Mouse (Mus musculus) intestine, embryonic 15.5 days (tissue): Measurements from ENCODE around the gene Ahcyl1. TPM values are rescaled to one million over a fixed set of nuclear protein-coding genes. Genes with fewer than 3 reads are reported as not detected.
A peak's percentile ranks its signal among the peaks of the same experiment; 100 is the strongest.

Experiments used
- ATAC-seq: fragments of 200-750 bp; cut with Nextera tagmentation; 2 replicates; pipeline ENCODE4 v1.8.0; 2017; ENCODE audit warnings: moderate TSS enrichment, moderate library complexity
- H3K27ac ChIP-seq: fragments of 300-500 bp; sonication (generic); 2 replicates; pipeline ENCODE4 v1.5.1; 2015; ENCODE audit warnings: mild to moderate bottlenecking, inconsistent platforms
- H3K27me3 ChIP-seq: fragments of 300-500 bp; sonication (generic); replicated peaks from 2 replicates; pipeline ENCODE4 v1.6.1; 2015; ENCODE audit warnings: inconsistent platforms
- H3K36me3 ChIP-seq: fragments of 300-500 bp; sonication (generic); 2 replicates; pipeline ENCODE4 v1.6.1; 2015; ENCODE audit warnings: inconsistent platforms
- H3K4me1 ChIP-seq: fragments of 300-500 bp; sonication (generic); replicated peaks from 2 replicates; pipeline ENCODE4 v1.6.1; 2015; ENCODE audit warnings: inconsistent platforms
- H3K4me2 ChIP-seq: fragments of 300-500 bp; sonication (generic); replicated peaks from 2 replicates; pipeline ENCODE4 v1.6.1; 2015; ENCODE audit warnings: mild to moderate bottlenecking, inconsistent platforms
- H3K4me3 ChIP-seq: fragments of 300-500 bp; sonication (generic); replicated peaks from 2 replicates; pipeline ENCODE4 v1.5.1; 2015; ENCODE audit warnings: inconsistent platforms
- H3K9ac ChIP-seq: fragments of 300-500 bp; sonication (generic); 2 replicates; pipeline ENCODE4 v1.6.1; 2015; ENCODE audit warnings: inconsistent platforms
- H3K9me3 ChIP-seq: fragments of 300-500 bp; sonication (generic); 2 replicates; pipeline ENCODE4 v1.6.1; 2016; ENCODE audit warnings: inconsistent platforms
- WGBS: fragments of 180-500 bp; shearing (Covaris S2); methylation state at CpG from one replicate; pipeline ENCODE4 v1.1.7; 2015; 5-methylcytosine and 5-hydroxymethylcytosine counted together
- polyA plus RNA-seq: library from polyadenylated mRNA; unstranded; fragments of >200 nt; fragmentation: Nextera tagmentation; extraction: Ambion mirVana; gene quantifications from 2 replicates; pipeline ENCODE4 v1.2.1, GENCODE M21; 2015

Gene Ahcyl1
- polyA plus RNA-seq, 1 experiment from 2014 or later: 77.6 TPM

- no peak overlapping the region for H3K4me2 ChIP-seq
These were observed 37.0 kb upstream of the Ahcyl1 start for GRCm38 (mm10) chr3:107733329-107733728.

GRCm38 (mm10) chr3:107730236-107730635 lies 33.9 kb upstream of the Ahcyl1 start:
- no peaks in the 10 kb centered on the region for H3K4me1 ChIP-seq
- 73% methylated on average over 2 of the region's 2 CpGs for whole genome bisulfite sequencing
- H3K9ac ChIP-seq: no peak overlapping the region
- ATAC-seq: no peak
- H3K27ac ChIP-seq: no peak overlapping the region
- H3K9me3 ChIP-seq: no peaks in the 10 kb centered on the region
- H3K27me3 ChIP-seq: no peaks in the 10 kb centered on the region
- H3K4me2 ChIP-seq: no peak overlapping the region
- H3K4me3 ChIP-seq: no peak overlapping the region
- H3K36me3 ChIP-seq: no peaks in the 10 kb centered on the region

More at GRCm38 (mm10) chr3:107733329-107733728, 37.0 kb upstream of the Ahcyl1 start:
- H3K9ac ChIP-seq: no peak overlapping the region
- H3K4me1 ChIP-seq: no peaks in the 10 kb centered on the region
- H3K27ac ChIP-seq: no peak overlapping the region
- H3K36me3 ChIP-seq: no peaks in the 10 kb centered on the region
- 73% methylated on average over 1 of the region's 1 CpGs for WGBS
- ATAC-seq: no peak
- no peak overlapping the region for H3K4me3 ChIP-seq
- no peaks in the 10 kb centered on the region for H3K27me3 ChIP-seq
- no peaks in the 10 kb centered on the region for H3K9me3 ChIP-seq

GRCm38 (mm10) chr3:107728509-107728908 lies 32.1 kb upstream of the Ahcyl1 start:
- Histone ChIP-seq H3K27me3 (no peaks in the 10 kb centered on the region), H3K4me3 (no peak overlapping the region), H3K9ac (no peak overlapping the region), H3K9me3 (no peaks in the 10 kb centered on the region), H3K4me1 (no peaks in the 10 kb centered on the region), H3K36me3 (no peaks in the 10 kb centered on the region), H3K4me2 (no peak overlapping the region), H3K27ac (no peak overlapping the region)
- WGBS: 75% methylated on average over 1 of the region's 1 CpGs
- no peak for ATAC-seq

GRCm38 (mm10) chr3:107715971-107716370 lies 19.6 kb upstream of the Ahcyl1 start:
- Histone ChIP-seq H3K4me3 (no peak overlapping the region), H3K9me3 (no peaks in the 10 kb centered on the region), H3K27ac (no peak overlapping the region), H3K27me3 (no peaks in the 10 kb centered on the region), H3K9ac (no peak overlapping the region), H3K36me3 (no peaks in the 10 kb centered on the region), H3K4me1 (peaks cover 9% of the 10 kb centered on the region; the same call in 1 of the 2 replicates), H3K4me2 (no peak overlapping the region)
- ATAC-seq: no peak
- WGBS: 55% methylated on average over 1 of the region's 1 CpGs

GRCm38 (mm10) chr3:107714276-107714933 lies 18.0 kb upstream of the Ahcyl1 start:
- H3K4me1 ChIP-seq: peaks cover 9% of the 10 kb centered on the region; the same call in 1 of the 2 replicates
- H3K36me3 ChIP-seq: no peaks in the 10 kb centered on the region
- peak; percentile 41; the same call in 1 of the 2 replicates for ATAC-seq
- H3K4me3 ChIP-seq: no peak overlapping the region
- no peak overlapping the region for H3K4me2 ChIP-seq
- H3K9me3 ChIP-seq: no peaks in the 10 kb centered on the region
- 24% methylated on average over 5 of the region's 5 CpGs for WGBS
- peak overlapping the region; percentile 66; the same call in 1 of the 2 replicates for H3K27ac ChIP-seq
- no peak overlapping the region for H3K9ac ChIP-seq
- no peaks in the 10 kb centered on the region for H3K27me3 ChIP-seq

- Histone ChIP-seq H3K9me3 (no peaks in the 10 kb centered on the region), H3K4me3 (no peak overlapping the region), H3K27me3 (no peaks in the 10 kb centered on the region), H3K4me2 (no peak overlapping the region), H3K36me3 (no peaks in the 10 kb centered on the region), H3K27ac (no peak overlapping the region), H3K9ac (no peak overlapping the region), H3K4me1 (peaks cover 9% of the 10 kb centered on the region; the same call in 1 of the 2 replicates)
- WGBS: 56% methylated on average over 3 of the region's 3 CpGs
- no peak for ATAC-seq
These were observed 15.7 kb upstream of the Ahcyl1 start for GRCm38 (mm10) chr3:107712081-107712480.

GRCm38 (mm10) chr3:107709156-107709555 lies 12.8 kb upstream of the Ahcyl1 start:
- Histone ChIP-seq H3K27ac (no peak overlapping the region), H3K4me3 (no peak overlapping the region), H3K9me3 (no peaks in the 10 kb centered on the region), H3K4me1 (0 out of 2 replicates have a peak, but pooled peaks cover 3% of the 10 kb centered on the region), H3K27me3 (no peaks in the 10 kb centered on the region), H3K4me2 (no peak overlapping the region), H3K36me3 (no peaks in the 10 kb centered on the region), H3K9ac (no peak overlapping the region)
- no peak for ATAC-seq
- 64% methylated on average over 3 of the region's 3 CpGs for WGBS

- Histone ChIP-seq H3K4me2 (no peak overlapping the region), H3K27me3 (no peaks in the 10 kb centered on the region), H3K36me3 (no peaks in the 10 kb centered on the region), H3K9ac (no peak overlapping the region), H3K4me3 (no peak overlapping the region), H3K9me3 (no peaks in the 10 kb centered on the region), H3K4me1 (no peaks in the 10 kb centered on the region), H3K27ac (no peak overlapping the region)
- 53% methylated on average over 4 of the region's 4 CpGs for WGBS
- ATAC-seq: no peak
These were observed 10.9 kb upstream of the Ahcyl1 start for GRCm38 (mm10) chr3:107707239-107707638.

GRCm38 (mm10) chr3:107706164-107706563 lies 9.8 kb upstream of the Ahcyl1 start:
- H3K4me2 ChIP-seq: no peak overlapping the region
- no peaks in the 10 kb centered on the region for H3K27me3 ChIP-seq
- H3K9ac ChIP-seq: no peak overlapping the region
- H3K27ac ChIP-seq: no peak overlapping the region
- no peak for ATAC-seq
- H3K4me1 ChIP-seq: no peaks in the 10 kb centered on the region
- H3K9me3 ChIP-seq: no peaks in the 10 kb centered on the region
- WGBS: 28% methylated on average over 2 of the region's 2 CpGs
- no peak overlapping the region for H3K4me3 ChIP-seq
- H3K36me3 ChIP-seq: no peaks in the 10 kb centered on the region

GRCm38 (mm10) chr3:107704371-107704705 lies 8.0 kb upstream of the Ahcyl1 start:
- H3K27me3 ChIP-seq: no peaks in the 10 kb centered on the region
- no peak overlapping the region for H3K4me2 ChIP-seq
- no peaks in the 10 kb centered on the region for H3K36me3 ChIP-seq
- no peak overlapping the region for H3K9ac ChIP-seq
- no peak for ATAC-seq
- H3K9me3 ChIP-seq: no peaks in the 10 kb centered on the region
- no peak overlapping the region for H3K4me3 ChIP-seq
- H3K27ac ChIP-seq: no peak overlapping the region
- 97% methylated on average over 1 of the region's 1 CpGs for WGBS
- H3K4me1 ChIP-seq: no peaks in the 10 kb centered on the region

GRCm38 (mm10) chr3:107703675-107704370 lies 7.5 kb upstream of the Ahcyl1 start:
- Histone ChIP-seq H3K4me2 (no peak overlapping the region), H3K27ac (no peak overlapping the region), H3K9ac (no peak overlapping the region), H3K4me1 (no peaks in the 10 kb centered on the region), H3K27me3 (no peaks in the 10 kb centered on the region), H3K4me3 (no peak overlapping the region), H3K9me3 (no peaks in the 10 kb centered on the region), H3K36me3 (no peaks in the 10 kb centered on the region)
- WGBS: 82% methylated on average over 7 of the region's 7 CpGs
- ATAC-seq: no peak

GRCm38 (mm10) chr3:107701767-107702394 lies 5.5 kb upstream of the Ahcyl1 start:
- Histone ChIP-seq H3K9me3 (no peaks in the 10 kb centered on the region), H3K9ac (no peak overlapping the region), H3K4me3 (no peak overlapping the region), H3K4me2 (no peak overlapping the region), H3K36me3 (no peaks in the 10 kb centered on the region), H3K4me1 (0 out of 2 replicates have a peak, but pooled peaks cover 2% of the 10 kb centered on the region), H3K27ac (no peak overlapping the region), H3K27me3 (no peaks in the 10 kb centered on the region)
- 91% methylated on average over 1 of the region's 1 CpGs for WGBS
- ATAC-seq: no peak
